Mouse (Mus musculus) A20 (cell line): Measurements from ENCODE around the gene Clasp2.

ENCODE experiments used
- DNase-seq: peaks from one replicate; pipeline ENCODE4 v3.0.0-alpha.2; 2011; ENCODE audit warnings: low read depth, low spot score

Clasp2 gene

DNA sequence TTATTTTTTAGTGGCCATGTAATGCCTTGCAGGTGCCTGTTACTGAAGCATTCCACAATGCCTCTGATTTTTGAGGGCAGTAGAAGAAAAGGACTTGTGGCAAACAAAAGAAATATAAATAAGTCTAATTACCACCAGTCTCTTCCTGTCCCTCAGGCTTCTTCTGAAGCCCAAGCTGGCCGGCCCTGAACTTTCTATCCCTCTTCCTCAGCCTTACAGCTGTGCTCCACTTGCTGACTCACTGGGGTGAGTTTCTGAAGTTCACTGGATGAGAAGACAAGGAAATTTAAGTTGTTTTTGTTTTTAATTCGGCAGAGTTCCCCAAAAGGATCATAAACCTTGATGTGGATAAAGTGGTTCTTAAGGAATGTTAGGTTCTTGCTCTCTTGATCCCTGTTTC lies 74.6 kb downstream of the Clasp2 start:
- DNase-seq: no peak

DNA sequence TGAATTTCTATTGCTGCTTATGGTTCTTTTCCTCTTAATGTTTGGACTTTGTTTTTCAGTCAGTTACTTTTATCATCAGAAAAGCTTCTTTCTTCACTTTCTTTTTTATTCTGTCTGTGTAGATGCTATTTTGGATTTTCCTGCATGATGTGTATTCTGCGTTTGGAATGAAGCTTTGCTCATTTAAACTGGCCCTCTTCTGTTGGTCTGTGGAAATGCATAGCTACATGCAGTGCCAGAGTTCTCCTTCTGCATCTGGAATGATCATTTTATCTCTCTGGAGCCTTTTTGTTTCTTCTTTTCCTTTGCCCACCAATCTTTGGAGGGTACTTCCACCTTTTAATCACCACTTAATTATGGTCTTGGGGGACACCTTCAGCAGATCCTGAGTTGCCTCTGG lies 80.9 kb downstream of the Clasp2 start:
- no peak for DNase-seq

- DNase-seq: no peak
Measured at GRCm38 (mm10) chr9:113828719-113829118, 87.4 kb downstream of the Clasp2 start.

- DNase-seq: no peak
Measured at GRCm38 (mm10) chr9:113830219-113830618, 88.9 kb downstream of the Clasp2 start.

DNA sequence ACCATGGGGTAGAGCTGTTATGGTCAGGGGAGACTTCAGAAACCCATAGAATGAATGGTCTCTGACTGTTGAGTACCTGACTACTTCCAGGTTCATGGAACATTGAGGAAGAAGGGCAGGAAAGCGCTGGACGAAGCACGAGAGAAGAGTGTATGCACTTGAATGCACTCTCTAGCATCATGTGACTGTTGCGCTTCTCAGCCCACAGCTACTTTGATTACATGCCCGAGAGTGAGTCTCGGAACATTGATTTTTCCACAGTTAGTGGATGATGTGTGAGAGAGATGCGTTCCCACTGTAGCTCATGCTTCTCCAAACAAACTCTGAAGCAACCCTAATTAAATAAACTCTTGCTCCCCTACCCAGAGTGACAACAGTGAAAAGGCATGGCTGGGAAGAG lies 92.2 kb downstream of the Clasp2 start:
- DNase-seq: no peak

- no peak for DNase-seq
Measured at GRCm38 (mm10) chr9:113837001-113837400, 95.7 kb downstream of the Clasp2 start.

GRCm38 (mm10) chr9:113837461-113837860 lies 96.2 kb downstream of the Clasp2 start:
- DNase-seq: no peak

DNA sequence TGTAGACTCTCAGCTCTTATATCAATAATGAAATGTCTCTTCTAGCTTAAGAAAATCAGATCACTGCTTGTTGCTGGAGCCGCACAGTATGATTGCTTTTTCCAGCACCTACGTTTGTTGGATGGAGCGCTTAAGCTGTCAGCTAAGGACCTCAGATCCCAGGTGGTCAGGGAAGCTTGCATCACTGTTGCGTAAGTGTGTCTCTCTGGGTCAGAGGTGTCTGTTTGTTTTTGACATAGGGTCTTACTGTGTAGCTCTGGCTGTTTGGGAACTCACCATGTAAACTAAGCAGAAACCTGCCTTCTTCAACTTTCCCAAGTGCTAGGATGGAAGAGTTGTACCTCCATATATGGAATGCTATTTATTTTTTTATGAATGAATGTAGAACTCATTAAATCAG lies 102.8 kb downstream of the Clasp2 start:
- no peak for DNase-seq

DNA sequence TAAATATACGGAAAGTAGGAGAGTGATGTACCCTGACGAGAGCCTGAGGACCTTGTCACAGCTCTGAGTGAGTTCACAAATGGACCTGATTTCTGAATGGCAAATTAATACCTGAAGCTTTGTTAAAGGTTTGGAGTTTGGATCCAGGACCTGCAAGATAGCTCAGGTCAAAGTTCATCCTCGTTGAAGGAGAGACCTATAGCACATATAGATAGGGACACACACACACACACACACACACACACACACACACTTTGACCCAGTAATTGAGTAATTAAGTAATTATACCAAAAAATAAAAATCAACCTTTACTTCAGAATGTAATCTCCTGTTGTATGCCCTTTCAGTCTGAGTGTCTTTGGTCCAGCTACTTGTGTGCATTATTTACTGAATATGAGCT lies 114.2 kb downstream of the Clasp2 start:
- no peak for DNase-seq

DNA sequence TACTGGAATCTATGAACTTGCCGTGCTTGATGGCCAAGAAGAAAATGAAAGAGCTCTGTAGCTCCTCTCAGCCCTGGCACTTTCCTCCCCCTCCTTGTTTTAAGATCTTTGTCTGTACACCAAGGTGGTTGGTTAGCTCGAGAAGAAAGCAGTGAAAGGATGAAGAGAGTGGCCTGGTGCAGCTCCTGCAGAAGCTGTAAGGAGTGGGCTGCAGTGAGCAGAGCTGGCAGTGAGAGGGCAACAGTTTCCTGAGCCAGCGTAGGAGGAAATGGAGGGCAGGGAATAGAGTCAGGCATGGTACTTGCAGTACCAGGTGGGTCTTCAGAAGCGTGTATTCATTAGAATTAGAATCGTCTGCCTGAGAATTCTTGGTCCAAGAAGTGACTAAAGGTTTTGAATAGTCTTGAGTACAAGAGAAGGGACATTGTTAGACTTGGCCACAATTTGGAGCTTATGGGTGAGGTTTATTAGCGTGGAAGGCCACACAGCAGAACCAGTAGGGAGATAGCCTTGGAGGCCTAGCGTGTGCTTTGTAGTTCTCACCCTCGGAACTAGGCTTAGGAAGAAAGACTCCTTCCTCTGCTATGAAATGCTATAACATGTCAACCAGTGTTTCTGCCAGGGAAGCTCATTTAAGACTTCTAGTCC lies 116.1 kb downstream of the Clasp2 start:
- no peak for DNase-seq

DNA sequence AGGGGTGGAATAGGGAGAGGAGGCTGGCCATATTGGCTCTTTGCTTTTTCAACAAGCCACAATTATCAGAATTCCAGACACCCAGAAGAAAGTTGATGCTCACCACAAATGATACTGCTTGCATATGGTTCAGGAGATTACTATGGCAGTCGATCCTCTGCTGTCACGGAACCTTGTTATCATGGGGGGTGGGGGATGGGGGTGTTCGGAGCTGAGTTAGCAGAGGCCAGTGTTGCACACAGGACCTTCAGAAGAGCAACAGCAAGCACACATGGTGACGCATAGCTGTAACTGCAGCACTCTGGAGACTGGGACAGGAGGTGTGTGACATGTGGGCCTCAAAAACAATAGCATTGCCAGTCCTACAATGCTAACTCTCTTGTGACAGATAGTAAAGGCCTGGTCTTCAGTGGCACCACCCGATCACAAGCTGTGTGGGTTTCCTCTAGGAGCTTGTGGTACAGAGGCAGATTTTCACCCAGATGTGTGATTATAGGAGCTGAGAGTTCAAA lies 116.7 kb downstream of the Clasp2 start:
- DNase-seq: no peak

DNA sequence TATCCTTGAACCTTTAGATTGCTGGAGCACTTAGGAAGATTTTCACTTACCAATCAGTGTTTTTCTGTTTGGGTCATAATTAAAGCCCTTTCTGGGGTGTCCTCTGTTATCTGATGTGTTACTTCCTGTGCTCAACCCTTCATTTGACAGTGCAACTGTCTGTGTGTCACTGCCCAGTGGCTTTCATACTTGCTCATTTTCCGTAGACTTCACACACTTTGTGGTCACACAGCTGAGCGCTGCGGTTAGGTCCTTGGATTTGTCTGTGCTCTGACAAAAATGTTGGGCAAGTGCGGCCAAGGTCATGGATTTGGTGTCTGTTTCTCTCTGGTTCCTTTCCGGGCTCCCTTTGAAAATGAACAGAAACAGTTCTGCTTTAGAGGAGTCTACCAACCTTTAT lies 118.1 kb downstream of the Clasp2 start:
- DNase-seq: peak; percentile 23

DNA sequence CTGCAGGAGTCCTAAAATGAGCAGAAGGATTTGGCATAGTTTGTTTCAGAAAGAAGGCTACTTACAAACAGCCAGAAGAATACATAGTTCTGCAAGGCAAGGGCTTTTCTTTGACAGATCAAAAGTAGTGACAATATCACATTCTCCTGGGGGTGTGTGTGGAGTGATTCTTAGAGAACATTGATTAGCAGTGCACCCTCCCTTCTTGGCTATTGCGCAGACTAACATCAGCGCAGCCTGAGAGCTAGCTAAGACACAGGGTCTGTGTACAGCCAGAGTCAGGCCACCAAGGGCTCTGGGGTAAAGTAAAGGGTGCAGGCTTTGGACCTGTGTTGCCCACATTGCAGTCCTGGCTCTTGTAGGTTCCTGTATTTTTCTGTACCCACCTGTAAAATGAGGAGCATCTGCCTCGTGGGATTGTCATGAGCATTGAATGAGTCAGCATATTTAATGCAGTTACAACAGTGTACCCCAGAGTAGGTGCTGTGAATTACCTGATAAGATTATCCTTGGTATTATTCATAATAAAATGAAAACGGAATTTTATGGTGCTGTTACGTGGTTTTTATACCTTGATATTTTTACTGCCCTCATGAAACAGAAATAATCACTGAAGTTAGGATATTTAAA lies 122.2 kb downstream of the Clasp2 start:
- DNase-seq: no peak

- DNase-seq: no peak
Measured at GRCm38 (mm10) chr9:113867951-113868350, 126.7 kb downstream of the Clasp2 start.

DNA sequence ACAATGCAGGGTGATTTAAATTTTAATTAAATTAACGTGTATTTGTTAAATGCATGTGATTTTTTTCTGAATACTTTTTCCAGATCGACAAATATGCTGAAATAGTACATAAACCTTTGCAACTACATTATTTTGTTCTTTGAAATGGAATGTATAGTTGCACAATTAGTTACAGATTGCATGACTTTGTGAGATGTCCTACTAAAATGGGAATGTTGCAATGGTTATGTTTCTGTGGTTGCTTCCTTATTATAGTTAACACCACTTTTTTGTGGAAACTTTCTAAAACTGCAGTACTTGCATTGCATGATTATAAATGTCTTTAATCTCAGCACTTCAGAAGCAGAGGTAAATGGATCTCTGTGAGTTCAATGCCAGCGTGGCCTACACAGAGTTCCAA lies 153.6 kb downstream of the Clasp2 start:
- DNase-seq: no peak

- DNase-seq: no peak
Measured at GRCm38 (mm10) chr9:113903136-113903535, 161.9 kb downstream of the Clasp2 start.

DNA sequence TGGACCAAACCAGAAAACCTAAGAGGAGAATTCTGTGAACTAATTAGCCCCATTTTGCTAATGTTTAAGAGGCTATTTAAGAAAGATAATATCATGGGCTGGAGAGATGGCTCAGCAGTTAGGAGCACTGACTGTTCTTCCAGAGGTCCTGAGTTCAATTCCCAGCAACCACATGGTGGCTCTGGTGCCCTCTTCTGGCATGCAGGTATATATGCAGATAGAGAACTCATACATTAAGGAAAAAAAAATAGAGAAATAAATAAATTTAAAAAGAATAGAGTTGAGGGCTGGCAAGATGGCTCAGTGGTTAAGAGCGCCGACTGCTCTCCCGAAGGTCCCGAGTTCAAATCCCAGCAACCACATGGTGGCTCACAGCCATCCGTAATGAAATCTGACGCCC lies 163.0 kb downstream of the Clasp2 start:
- peak; percentile 35 for DNase-seq

GRCm38 (mm10) chr9:113915789-113916188 lies 174.5 kb downstream of the Clasp2 start:
- no peak for DNase-seq

- no peak for DNase-seq
Measured at GRCm38 (mm10) chr9:113922677-113923076, 181.4 kb downstream of the Clasp2 start.

- no peak for DNase-seq
Measured at GRCm38 (mm10) chr9:113924883-113925282, 183.6 kb downstream of the Clasp2 start.

- peak; percentile 59 for DNase-seq
Measured at GRCm38 (mm10) chr9:113928591-113928990, 187.3 kb downstream of the Clasp2 start.

DNA sequence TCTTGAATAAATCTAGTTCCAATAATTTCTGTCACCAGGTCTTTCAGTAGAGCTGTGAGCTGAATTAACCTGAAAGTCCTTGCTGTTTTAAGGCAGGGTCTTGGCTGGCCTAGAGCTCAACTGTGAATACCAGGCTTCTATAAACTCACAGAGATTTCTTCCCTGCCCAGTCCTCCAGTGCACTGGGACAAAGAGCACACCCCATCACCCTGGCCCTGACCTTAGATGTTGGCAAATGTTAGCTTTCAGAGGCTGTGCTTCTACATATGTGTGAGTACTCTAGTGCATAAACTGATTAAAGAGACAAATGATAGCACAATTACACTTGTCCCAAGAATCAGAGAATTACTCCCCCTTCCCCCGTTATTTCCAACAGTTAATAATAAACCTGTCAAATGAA lies 188.4 kb downstream of the Clasp2 start:
- no peak for DNase-seq
